Mouse (Mus musculus): ENCODE measurements around the gene Bglap3.

DNA sequence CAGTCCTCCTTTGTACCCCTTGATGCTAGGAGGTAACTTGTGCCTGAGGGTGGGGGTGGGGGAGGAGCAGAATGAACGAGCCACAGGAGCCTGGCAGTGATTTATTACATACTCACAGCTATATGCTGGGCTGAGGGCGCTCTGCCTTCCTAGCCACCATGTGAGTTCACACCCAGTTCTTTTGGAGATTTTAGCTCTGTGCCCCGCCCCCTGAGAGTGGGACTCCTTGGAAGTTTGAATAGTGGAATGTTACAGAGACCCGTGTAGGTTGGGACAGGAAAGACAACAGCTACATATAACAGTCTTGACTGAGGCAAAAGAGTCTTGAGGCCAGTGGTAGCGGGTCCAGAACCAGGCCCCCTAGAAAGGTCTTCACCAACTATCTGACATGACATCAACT, 43.6 kb downstream of the Bglap3 start:
- TF ChIP-seq GATA1 (IDR thresholded peaks at IDR 0.05; ENCODE audit: low read length): no peak
- no peak for TF ChIP-seq TAL1 (IDR thresholded peaks at IDR 0.05; ENCODE audit: low read length)
